Mouse (Mus musculus) hindbrain, embryonic 14.5 days (tissue): ENCODE results near the gene Dusp3. TPM values are rescaled to one million over a fixed set of nuclear protein-coding genes. Genes with fewer than 3 reads are reported as not detected.
A peak's percentile ranks its signal among the peaks of the same experiment; 100 is the strongest.

Source experiments
- ATAC-seq: fragments of 200-750 bp; cut with Nextera tagmentation; 2 replicates; pipeline ENCODE4 v1.8.0; 2017; ENCODE audit warnings: moderate number of reproducible peaks, mild to moderate bottlenecking, moderate TSS enrichment, moderate library complexity; ENCODE audit not compliant: low FRiP score
- DNase-seq: peaks from one replicate; pipeline ENCODE4 v3.0.0-alpha.2; 2015; ENCODE audit warnings: low spot score
- H3K27ac ChIP-seq: fragments of 300-500 bp; sonication (generic); 2 replicates; pipeline ENCODE4 v1.5.1; 2014; ENCODE audit warnings: mild to moderate bottlenecking, moderate library complexity
- H3K27me3 ChIP-seq: fragments of 300-500 bp; sonication (generic); 2 replicates; pipeline ENCODE4 v1.6.1; 2014; ENCODE audit warnings: mild to moderate bottlenecking, low read length, mixed read lengths; ENCODE audit not compliant: control insufficient read depth, insufficient read depth
- H3K36me3 ChIP-seq: fragments of 300-500 bp; sonication (generic); replicated peaks from 2 replicates; pipeline ENCODE4 v1.6.1; 2014; ENCODE audit not compliant: control insufficient read depth, insufficient read depth
- H3K4me1 ChIP-seq: fragments of 300-500 bp; sonication (generic); replicated peaks from 2 replicates; pipeline ENCODE4 v1.6.1; 2014; ENCODE audit warnings: antibody characterized with exemption, low read length, mixed read lengths; ENCODE audit not compliant: control insufficient read depth, insufficient read depth
- H3K4me2 ChIP-seq: fragments of 300-500 bp; sonication (generic); replicated peaks from 2 replicates; pipeline ENCODE4 v1.6.1; 2014; ENCODE audit warnings: mild to moderate bottlenecking, moderate library complexity
- H3K4me3 ChIP-seq: fragments of 300-500 bp; sonication (generic); replicated peaks from 2 replicates; pipeline ENCODE4 v1.5.1; 2014; ENCODE audit warnings: mild to moderate bottlenecking, low read length
- H3K9ac ChIP-seq: fragments of 300-500 bp; sonication (generic); 2 replicates; pipeline ENCODE4 v1.6.1; 2014
- H3K9me3 ChIP-seq: fragments of 300-500 bp; sonication (generic); 2 replicates; pipeline ENCODE4 v1.6.1; 2016; ENCODE audit warnings: low read length; ENCODE audit not compliant: control insufficient read depth
- WGBS: fragments of 180-500 bp; shearing (Covaris S2); extraction: QIAGEN DNeasy Blood & Tissue Kit; methylation state at CpG from one replicate; pipeline ENCODE4 v1.1.7; 2014; 5-methylcytosine and 5-hydroxymethylcytosine counted together
- polyA plus RNA-seq: library from polyadenylated mRNA; unstranded; fragments of >200 nt; fragmentation: Nextera tagmentation; extraction: Ambion mirVana; gene quantifications from 2 replicates; pipeline ENCODE4 v1.2.1, GENCODE M21; 2014

The Dusp3 gene
- 24.0 and 24.7 TPM in 2 replicates for polyA plus RNA-seq

- DNase-seq (no peak), ATAC-seq (no peak)
- no peak within 1 kb of the TSS for H3K4me2 ChIP-seq
- H3K36me3 ChIP-seq: no peaks in the 10 kb centered on the region
- H3K4me1 ChIP-seq: 0 out of 2 replicates have a peak, but pooled peaks cover 3% of the 10 kb centered on the region
- no peaks in the 10 kb centered on the region for H3K27me3 ChIP-seq
- no peak within 1 kb of the TSS for H3K27ac ChIP-seq
- WGBS: 84% methylated on average over 3 of the region's 3 CpGs
- H3K4me3 ChIP-seq: no peak within 1 kb of the TSS
- H3K9ac ChIP-seq: no peak within 1 kb of the TSS
- no peaks in the 10 kb centered on the region for H3K9me3 ChIP-seq
Observed at GRCm38 (mm10) chr11:101986913-101987312, at the start of gene Dusp3. Gene Dusp3, minus strand, starts transcription at chr11:101987013.

GRCm38 (mm10) chr11:102036336-102036735 is 49.5 kb upstream of the Dusp3 start:
- H3K9ac ChIP-seq: no peak overlapping the region
- no peak overlapping the region for H3K4me2 ChIP-seq
- H3K27ac ChIP-seq: no peak overlapping the region
- no peaks in the 10 kb centered on the region for H3K36me3 ChIP-seq
- no peak overlapping the region for H3K4me3 ChIP-seq
- H3K9me3 ChIP-seq: no peaks in the 10 kb centered on the region
- no peaks in the 10 kb centered on the region for H3K27me3 ChIP-seq
- DNase-seq (no peak), ATAC-seq (no peak)
- 91% methylated on average over 7 of the region's 7 CpGs for WGBS
- H3K4me1 ChIP-seq: no peaks in the 10 kb centered on the region

- Histone ChIP-seq H3K27ac (no peak overlapping the region), H3K27me3 (no peaks in the 10 kb centered on the region), H3K36me3 (no peaks in the 10 kb centered on the region), H3K4me1 (no peaks in the 10 kb centered on the region), H3K4me3 (no peak overlapping the region), H3K9ac (no peak overlapping the region), H3K9me3 (no peaks in the 10 kb centered on the region), H3K4me2 (no peak overlapping the region)
- ATAC-seq (no peak), DNase-seq (no peak)
- 68% methylated on average over 5 of the region's 5 CpGs for WGBS
Observed at GRCm38 (mm10) chr11:102035456-102035960, 48.7 kb upstream of the Dusp3 start.

GRCm38 (mm10) chr11:102034887-102035286 is 48.1 kb upstream of the Dusp3 start:
- WGBS: 56% methylated on average over 8 of the region's 8 CpGs
- Histone ChIP-seq H3K27ac (no peak overlapping the region), H3K9ac (no peak overlapping the region), H3K4me1 (no peaks in the 10 kb centered on the region), H3K36me3 (no peaks in the 10 kb centered on the region), H3K9me3 (no peaks in the 10 kb centered on the region), H3K27me3 (no peaks in the 10 kb centered on the region), H3K4me2 (no peak overlapping the region), H3K4me3 (no peak overlapping the region)
- no peak for DNase-seq
- ATAC-seq: no peak

GRCm38 (mm10) chr11:102033055-102033591 is 46.3 kb upstream of the Dusp3 start:
- no peak overlapping the region for H3K9ac ChIP-seq
- no peaks in the 10 kb centered on the region for H3K36me3 ChIP-seq
- H3K27ac ChIP-seq: no peak overlapping the region
- ATAC-seq (no peak), DNase-seq (no peak)
- no peak overlapping the region for H3K4me3 ChIP-seq
- no peaks in the 10 kb centered on the region for H3K27me3 ChIP-seq
- no peaks in the 10 kb centered on the region for H3K9me3 ChIP-seq
- H3K4me1 ChIP-seq: peaks cover 3% of the 10 kb centered on the region
- WGBS: 93% methylated on average over 12 of the region's 12 CpGs
- no peak overlapping the region for H3K4me2 ChIP-seq

GRCm38 (mm10) chr11:102031149-102031548 is 44.3 kb upstream of the Dusp3 start:
- H3K27me3 ChIP-seq: no peaks in the 10 kb centered on the region
- no peaks in the 10 kb centered on the region for H3K36me3 ChIP-seq
- DNase-seq: no peak
- H3K9me3 ChIP-seq: no peaks in the 10 kb centered on the region
- H3K27ac ChIP-seq: no peak overlapping the region
- no peak overlapping the region for H3K4me2 ChIP-seq
- H3K4me1 ChIP-seq: peaks cover 15% of the 10 kb centered on the region
- no peak overlapping the region for H3K4me3 ChIP-seq
- no peak overlapping the region for H3K9ac ChIP-seq
- ATAC-seq: no peak
- 72% methylated on average over 7 of the region's 7 CpGs for WGBS

- Histone ChIP-seq H3K4me3 (no peak overlapping the region), H3K4me2 (no peak overlapping the region), H3K27ac (no peak overlapping the region), H3K9me3 (no peaks in the 10 kb centered on the region), H3K9ac (no peak overlapping the region), H3K36me3 (no peaks in the 10 kb centered on the region), H3K4me1 (peaks cover 27% of the 10 kb centered on the region), H3K27me3 (no peaks in the 10 kb centered on the region)
- WGBS: 24% methylated on average over 7 of the region's 7 CpGs
- DNase-seq (no peak), ATAC-seq (no peak)
Observed at GRCm38 (mm10) chr11:102029966-102030365, 43.2 kb upstream of the Dusp3 start.

- WGBS: 85% methylated on average over 4 of the region's 4 CpGs
- Histone ChIP-seq H3K4me3 (no peak overlapping the region), H3K4me1 (peaks cover 32% of the 10 kb centered on the region), H3K9ac (no peak overlapping the region), H3K27ac (no peak overlapping the region), H3K27me3 (no peaks in the 10 kb centered on the region), H3K36me3 (no peaks in the 10 kb centered on the region), H3K4me2 (no peak overlapping the region), H3K9me3 (no peaks in the 10 kb centered on the region)
- ATAC-seq (no peak), DNase-seq (no peak)
Observed at GRCm38 (mm10) chr11:102029304-102029703, 42.5 kb upstream of the Dusp3 start.

GRCm38 (mm10) chr11:102028087-102028816 is 41.4 kb upstream of the Dusp3 start, which contains the start of gene Mpp3:
Gene Mpp3, minus strand, starts transcription at chr11:102028461.
- Histone ChIP-seq H3K27ac (peak within 1 kb of the TSS; percentile 85), H3K9me3 (no peaks in the 10 kb centered on the region), H3K36me3 (peaks cover 1% of the 10 kb centered on the region), H3K4me1 (peaks cover 32% of the 10 kb centered on the region), H3K27me3 (no peaks in the 10 kb centered on the region), H3K4me3 (peak within 1 kb of the TSS; percentile 79), H3K4me2 (peak within 1 kb of the TSS; percentile 75), H3K9ac (peak within 1 kb of the TSS; percentile 85)
- WGBS: 64% methylated on average over 6 of the region's 6 CpGs
- DNase-seq (no peak), ATAC-seq (no peak)
